Mouse (Mus musculus) stomach, embryonic 16.5 days (tissue): Measurements from ENCODE around the gene Casd1. TPM values are rescaled to one million over a fixed set of nuclear protein-coding genes. Genes with fewer than 3 reads are reported as not detected.
A peak's percentile ranks its signal among the peaks of the same experiment; 100 is the strongest.

Experiments
- ATAC-seq: fragments of 200-750 bp; cut with Nextera tagmentation; 2 replicates; pipeline ENCODE4 v1.8.0; 2017; ENCODE audit warnings: moderate number of reproducible peaks, moderate TSS enrichment; ENCODE audit not compliant: insufficient read depth, low FRiP score
- H3K27ac ChIP-seq: fragments of 300-500 bp; sonication (generic); 2 replicates; pipeline ENCODE4 v1.5.1; 2014; ENCODE audit warnings: low read length
- H3K27me3 ChIP-seq: fragments of 300-500 bp; sonication (generic); 2 replicates; pipeline ENCODE4 v1.6.1; 2014; ENCODE audit warnings: low read length, control low read depth, mixed read lengths; ENCODE audit not compliant: control insufficient read depth, insufficient read depth
- H3K36me3 ChIP-seq: fragments of 300-500 bp; sonication (generic); 2 replicates; pipeline ENCODE4 v1.6.1; 2014; ENCODE audit warnings: low read length; ENCODE audit not compliant: control insufficient read depth, insufficient read depth
- H3K4me1 ChIP-seq: fragments of 300-500 bp; sonication (generic); 2 replicates; pipeline ENCODE4 v1.6.1; 2014; ENCODE audit warnings: low read length, control low read depth, mixed read lengths; ENCODE audit not compliant: control insufficient read depth, insufficient read depth
- H3K4me2 ChIP-seq: fragments of 300-500 bp; sonication (generic); 2 replicates; pipeline ENCODE4 v1.6.1; 2014; ENCODE audit warnings: low read depth, low read length, mixed read lengths
- H3K4me3 ChIP-seq: fragments of 300-500 bp; sonication (generic); replicated peaks from 2 replicates; pipeline ENCODE4 v1.5.1; 2014; ENCODE audit warnings: mild to moderate bottlenecking, low read length
- H3K9ac ChIP-seq: fragments of 300-500 bp; sonication (generic); 2 replicates; pipeline ENCODE4 v1.6.1; 2014; ENCODE audit warnings: low read length
- H3K9me3 ChIP-seq: fragments of 300-500 bp; sonication (generic); replicated peaks from 2 replicates; pipeline ENCODE4 v1.6.1; 2016; ENCODE audit warnings: low read length, control low read depth; ENCODE audit not compliant: control insufficient read depth
- WGBS: fragments of 180-500 bp; shearing (Covaris S2); extraction: QIAGEN DNeasy Blood & Tissue Kit; methylation state at CpG from one replicate; pipeline ENCODE4 v1.1.7; 2014; 5-methylcytosine and 5-hydroxymethylcytosine counted together
- polyA plus RNA-seq: library from polyadenylated mRNA; unstranded; fragments of >200 nt; fragmentation: Nextera tagmentation; extraction: Ambion mirVana; gene quantifications from 2 replicates; pipeline ENCODE4 v1.2.1, GENCODE M21; 2015

Casd1 gene
- polyA plus RNA-seq, 1 experiment from 2014 or later: 23.3 TPM

- Histone ChIP-seq H3K27ac (no peak overlapping the region), H3K27me3 (no peaks in the 10 kb centered on the region), H3K4me3 (no peak overlapping the region), H3K36me3 (no peaks in the 10 kb centered on the region), H3K9ac (no peak overlapping the region), H3K9me3 (no peaks in the 10 kb centered on the region), H3K4me2 (no peak overlapping the region), H3K4me1 (peaks cover 2% of the 10 kb centered on the region; the same call in 1 of the 2 replicates)
- 45% methylated on average over 5 of the region's 5 CpGs for WGBS
- no peak for ATAC-seq
These were observed 22.9 kb upstream of the Casd1 start for GRCm38 (mm10) chr6:4577756-4578155.

GRCm38 (mm10) chr6:4578343-4578742, 22.3 kb upstream of the Casd1 start:
- Histone ChIP-seq H3K4me2 (no peak overlapping the region), H3K4me3 (no peak overlapping the region), H3K4me1 (peaks cover 2% of the 10 kb centered on the region; the same call in 1 of the 2 replicates), H3K36me3 (no peaks in the 10 kb centered on the region), H3K27me3 (no peaks in the 10 kb centered on the region), H3K9ac (no peak overlapping the region), H3K27ac (no peak overlapping the region), H3K9me3 (no peaks in the 10 kb centered on the region)
- no peak for ATAC-seq
- WGBS: 83% methylated on average over 6 of the region's 6 CpGs

GRCm38 (mm10) chr6:4579620-4580019, 21.0 kb upstream of the Casd1 start:
- H3K9me3 ChIP-seq: no peaks in the 10 kb centered on the region
- H3K27me3 ChIP-seq: no peaks in the 10 kb centered on the region
- peaks cover 2% of the 10 kb centered on the region; the same call in 1 of the 2 replicates for H3K4me1 ChIP-seq
- H3K27ac ChIP-seq: no peak overlapping the region
- 55% methylated on average over 5 of the region's 5 CpGs for WGBS
- H3K9ac ChIP-seq: no peak overlapping the region
- ATAC-seq: no peak
- H3K4me3 ChIP-seq: no peak overlapping the region
- H3K4me2 ChIP-seq: no peak overlapping the region
- H3K36me3 ChIP-seq: no peaks in the 10 kb centered on the region

- no peak overlapping the region for H3K4me2 ChIP-seq
- peak; percentile 77; the same call in 1 of the 2 replicates for ATAC-seq
- 37% methylated on average over 6 of the region's 6 CpGs for WGBS
- no peak overlapping the region for H3K27ac ChIP-seq
- H3K27me3 ChIP-seq: no peaks in the 10 kb centered on the region
- H3K4me1 ChIP-seq: no peaks in the 10 kb centered on the region
- H3K9me3 ChIP-seq: no peaks in the 10 kb centered on the region
- no peak overlapping the region for H3K9ac ChIP-seq
- H3K4me3 ChIP-seq: no peak overlapping the region
- H3K36me3 ChIP-seq: no peaks in the 10 kb centered on the region
These were observed 17.2 kb upstream of the Casd1 start for GRCm38 (mm10) chr6:4583485-4583884.

GRCm38 (mm10) chr6:4587946-4588345, 12.7 kb upstream of the Casd1 start:
- Histone ChIP-seq H3K9me3 (no peaks in the 10 kb centered on the region), H3K4me1 (no peaks in the 10 kb centered on the region), H3K27me3 (no peaks in the 10 kb centered on the region), H3K4me2 (no peak overlapping the region), H3K36me3 (no peaks in the 10 kb centered on the region), H3K4me3 (no peak overlapping the region), H3K9ac (no peak overlapping the region), H3K27ac (no peak overlapping the region)
- 74% methylated on average over 4 of the region's 4 CpGs for WGBS
- no peak for ATAC-seq

GRCm38 (mm10) chr6:4588722-4589121, 11.9 kb upstream of the Casd1 start:
- ATAC-seq: no peak
- H3K4me2 ChIP-seq: no peak overlapping the region
- H3K27ac ChIP-seq: no peak overlapping the region
- no peak overlapping the region for H3K9ac ChIP-seq
- no peaks in the 10 kb centered on the region for H3K27me3 ChIP-seq
- no peaks in the 10 kb centered on the region for H3K9me3 ChIP-seq
- no peaks in the 10 kb centered on the region for H3K36me3 ChIP-seq
- no peaks in the 10 kb centered on the region for H3K4me1 ChIP-seq
- WGBS: 94% methylated on average over 3 of the region's 3 CpGs
- H3K4me3 ChIP-seq: no peak overlapping the region

GRCm38 (mm10) chr6:4590089-4590488, 10.6 kb upstream of the Casd1 start:
- H3K4me3 ChIP-seq: no peak overlapping the region
- no peaks in the 10 kb centered on the region for H3K27me3 ChIP-seq
- no peaks in the 10 kb centered on the region for H3K4me1 ChIP-seq
- H3K27ac ChIP-seq: no peak overlapping the region
- no peaks in the 10 kb centered on the region for H3K9me3 ChIP-seq
- 53% methylated on average over 8 of the region's 8 CpGs for WGBS
- no peak for ATAC-seq
- no peak overlapping the region for H3K9ac ChIP-seq
- H3K36me3 ChIP-seq: no peaks in the 10 kb centered on the region
- no peak overlapping the region for H3K4me2 ChIP-seq

- no peak for ATAC-seq
- no peaks in the 10 kb centered on the region for H3K9me3 ChIP-seq
- H3K4me2 ChIP-seq: no peak overlapping the region
- WGBS: 50% methylated on average over 4 of the region's 4 CpGs
- H3K4me1 ChIP-seq: peaks cover 14% of the 10 kb centered on the region; the same call in 1 of the 2 replicates
- no peak overlapping the region for H3K9ac ChIP-seq
- no peak overlapping the region for H3K4me3 ChIP-seq
- H3K27ac ChIP-seq: no peak overlapping the region; the same call in 1 of the 2 replicates
- no peaks in the 10 kb centered on the region for H3K36me3 ChIP-seq
- no peaks in the 10 kb centered on the region for H3K27me3 ChIP-seq
These were observed 2.9 kb upstream of the Casd1 start for GRCm38 (mm10) chr6:4597711-4598110.

- Histone ChIP-seq H3K4me1 (peaks cover 14% of the 10 kb centered on the region; the same call in 1 of the 2 replicates), H3K4me2 (peak overlapping the region; percentile 65), H3K4me3 (peak overlapping the region; percentile 75), H3K27me3 (no peaks in the 10 kb centered on the region), H3K9me3 (no peaks in the 10 kb centered on the region), H3K27ac (peak overlapping the region; percentile 93), H3K36me3 (no peaks in the 10 kb centered on the region), H3K9ac (peak overlapping the region; percentile 99)
- whole genome bisulfite sequencing: 17% methylated on average over 7 of the region's 7 CpGs
- peak; percentile 15; the same call in 1 of the 2 replicates for ATAC-seq
These were observed 468 bp upstream of the Casd1 start for GRCm38 (mm10) chr6:4600085-4600657.
